Mouse (Mus musculus) limb, embryonic 13.5 days (tissue): ENCODE measurements around the gene Nsrp1. TPM values are rescaled to one million over a fixed set of nuclear protein-coding genes. Genes with fewer than 3 reads are reported as not detected.
"Not testable (repeated sequence)": the region's sequence is repeated elsewhere in the genome, so short reads cannot be mapped to it uniquely, and the experiment has no call there.

Experiments used
- ATAC-seq: fragments of 200-750 bp; cut with Nextera tagmentation; 2 replicates; pipeline ENCODE4 v1.8.0; 2017; ENCODE audit warnings: low read depth, moderate number of reproducible peaks, moderate TSS enrichment; ENCODE audit not compliant: low FRiP score
- H3K27ac ChIP-seq: fragments of 300-500 bp; sonication (generic); 2 replicates; pipeline ENCODE4 v1.5.1; 2015; ENCODE audit warnings: inconsistent platforms, mild to moderate bottlenecking, moderate library complexity
- H3K27me3 ChIP-seq: fragments of 300-500 bp; sonication (generic); 2 replicates; pipeline ENCODE4 v1.6.1; 2015; ENCODE audit warnings: mild to moderate bottlenecking, inconsistent platforms
- H3K36me3 ChIP-seq: fragments of 300-500 bp; sonication (generic); 2 replicates; pipeline ENCODE4 v1.6.1; 2015; ENCODE audit warnings: inconsistent platforms, mild to moderate bottlenecking, moderate library complexity
- H3K4me1 ChIP-seq: fragments of 300-500 bp; sonication (generic); 2 replicates; pipeline ENCODE4 v1.6.1; 2015; ENCODE audit warnings: inconsistent platforms
- H3K4me2 ChIP-seq: fragments of 300-500 bp; sonication (generic); replicated peaks from 2 replicates; pipeline ENCODE4 v1.6.1; 2015; ENCODE audit warnings: inconsistent platforms, mild to moderate bottlenecking, moderate library complexity
- H3K4me3 ChIP-seq: fragments of 300-500 bp; sonication (generic); 2 replicates; pipeline ENCODE4 v1.5.1; 2015; ENCODE audit warnings: moderate library complexity, mild to moderate bottlenecking, inconsistent platforms
- H3K9ac ChIP-seq: fragments of 300-500 bp; sonication (generic); 2 replicates; pipeline ENCODE4 v1.6.1; 2015; ENCODE audit warnings: mild to moderate bottlenecking, inconsistent platforms
- H3K9me3 ChIP-seq: fragments of 300-500 bp; sonication (generic); 2 replicates; pipeline ENCODE4 v1.6.1; 2016; ENCODE audit warnings: inconsistent platforms
- WGBS: fragments of 180-500 bp; shearing (Covaris S2); methylation state at CpG from one replicate; pipeline ENCODE4 v1.1.7; 2015; 5-methylcytosine and 5-hydroxymethylcytosine counted together
- polyA plus RNA-seq: library from polyadenylated mRNA; unstranded; fragments of >200 nt; fragmentation: Nextera tagmentation; extraction: Ambion mirVana; gene quantifications from 2 replicates; pipeline ENCODE4 v1.2.1, GENCODE M21; 2015

The Nsrp1 gene
- polyA plus RNA-seq, 1 experiment from 2014 or later, result 79.3 TPM

GRCm38 (mm10) chr11:77093208-77093607 lies 15.0 kb upstream of the Nsrp1 start:
- H3K27ac ChIP-seq, result no peak overlapping the region
- no peaks in the 10 kb centered on the region for H3K9me3 ChIP-seq
- peaks cover under 1% of the 10 kb centered on the region; the same call in 1 of the 2 replicates for H3K27me3 ChIP-seq
- H3K4me1 ChIP-seq, result peaks cover 10% of the 10 kb centered on the region; the same call in 1 of the 2 replicates
- H3K36me3 ChIP-seq, result no peaks in the 10 kb centered on the region
- 1% methylated on average over 11 of the region's 11 CpGs for WGBS
- H3K4me2 ChIP-seq, result peak overlapping the region; percentile 61
- peak overlapping the region; percentile 53 for H3K9ac ChIP-seq
- no peak for ATAC-seq
- peak overlapping the region; percentile 36 for H3K4me3 ChIP-seq

- Histone ChIP-seq H3K9ac (no peak overlapping the region), H3K27me3 (peaks cover 6% of the 10 kb centered on the region; the same call in 1 of the 2 replicates), H3K4me1 (peaks cover 5% of the 10 kb centered on the region; the same call in 1 of the 2 replicates), H3K36me3 (no peaks in the 10 kb centered on the region), H3K4me3 (no peak overlapping the region), H3K4me2 (no peak overlapping the region), H3K27ac (no peak overlapping the region), H3K9me3 (peaks cover 6% of the 10 kb centered on the region; the same call in 1 of the 2 replicates)
- 75% methylated on average over 2 of the region's 2 CpGs for WGBS
- ATAC-seq, result no peak
Measured at GRCm38 (mm10) chr11:77089162-77089561, 10.9 kb upstream of the Nsrp1 start.

GRCm38 (mm10) chr11:77087004-77087403 lies 8.8 kb upstream of the Nsrp1 start:
- H3K4me3 ChIP-seq, result no peak overlapping the region
- 87% methylated on average over 2 of the region's 2 CpGs for WGBS
- H3K36me3 ChIP-seq, result no peaks in the 10 kb centered on the region
- no peak overlapping the region for H3K4me2 ChIP-seq
- H3K27ac ChIP-seq, result no peak overlapping the region
- no peaks in the 10 kb centered on the region for H3K4me1 ChIP-seq
- no peak overlapping the region for H3K9ac ChIP-seq
- H3K9me3 ChIP-seq, result peaks cover 6% of the 10 kb centered on the region; the same call in 1 of the 2 replicates
- ATAC-seq, result no peak
- H3K27me3 ChIP-seq, result peaks cover 6% of the 10 kb centered on the region

GRCm38 (mm10) chr11:77084001-77084682 lies 5.9 kb upstream of the Nsrp1 start:
- Histone ChIP-seq H3K4me3 (no peak overlapping the region), H3K9ac (no peak overlapping the region), H3K4me2 (no peak overlapping the region), H3K9me3 (peaks cover 6% of the 10 kb centered on the region; the same call in 1 of the 2 replicates), H3K27ac (no peak overlapping the region), H3K27me3 (peaks cover 16% of the 10 kb centered on the region), H3K4me1 (no peaks in the 10 kb centered on the region), H3K36me3 (no peaks in the 10 kb centered on the region)
- ATAC-seq, result no peak
- WGBS, result 61% methylated on average over 5 of the region's 5 CpGs

DNA sequence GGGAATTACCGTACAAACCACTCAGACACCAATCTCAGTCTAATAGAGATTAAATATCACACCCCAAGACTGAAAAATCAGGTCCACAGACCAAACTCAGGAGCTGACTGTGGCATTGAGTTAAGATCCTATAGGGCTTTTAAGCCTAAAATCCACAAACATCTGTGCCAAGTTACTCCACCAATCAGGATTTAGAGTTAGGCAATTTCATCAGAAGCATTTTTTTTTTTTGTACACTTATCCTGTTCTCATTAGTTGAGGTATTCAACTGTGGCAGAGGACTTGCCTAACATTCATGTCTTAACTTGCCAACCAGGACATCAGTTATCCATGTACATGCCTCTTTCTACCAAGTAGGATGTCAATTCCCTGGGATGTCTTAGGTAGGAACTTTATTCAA lies 1.1 kb upstream of the Nsrp1 start:
- Histone ChIP-seq H3K27me3 (peaks cover 9% of the 10 kb centered on the region), H3K36me3 (peaks cover 16% of the 10 kb centered on the region), H3K9me3 (no peaks in the 10 kb centered on the region), H3K4me2 (no peak overlapping the region), H3K4me3 (no peak overlapping the region), H3K4me1 (peaks cover 8% of the 10 kb centered on the region; the same call in 1 of the 2 replicates), H3K9ac (no peak overlapping the region), H3K27ac (no peak overlapping the region)
- no peak for ATAC-seq
- 100% methylated on average over 1 of the region's 1 CpGs for WGBS

DNA sequence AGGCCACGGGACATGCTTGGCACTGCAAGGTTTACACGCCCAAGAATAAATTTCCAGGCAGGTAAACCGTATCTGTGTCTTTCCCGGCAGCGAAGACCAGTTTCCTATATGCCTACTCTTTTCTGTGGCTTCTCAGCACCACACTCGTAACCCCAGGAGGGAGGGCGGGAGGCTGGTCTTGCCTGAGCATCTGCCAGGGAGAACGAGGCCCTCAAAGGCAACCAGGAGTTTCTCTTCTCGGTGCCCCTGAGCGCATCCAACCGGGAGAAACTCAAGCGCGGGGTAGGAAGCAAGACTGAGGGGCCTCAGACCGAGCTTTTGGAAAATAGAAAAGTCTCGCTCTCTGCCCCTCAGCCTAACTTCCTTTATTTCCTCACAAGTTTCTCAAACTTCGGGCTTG lies 443 bp downstream of the Nsrp1 start:
- Histone ChIP-seq H3K4me1 (peaks cover 8% of the 10 kb centered on the region; the same call in 1 of the 2 replicates), H3K27me3 (peaks cover 9% of the 10 kb centered on the region), H3K4me2 (peak overlapping the region; percentile 92), H3K4me3 (peak overlapping the region; percentile 88), H3K36me3 (peaks cover 25% of the 10 kb centered on the region), H3K27ac (peak overlapping the region; percentile 88), H3K9ac (peak overlapping the region; percentile 89), H3K9me3 (no peaks in the 10 kb centered on the region)
- no peak for ATAC-seq
- 1% methylated on average over 16 of the region's 16 CpGs for WGBS

GRCm38 (mm10) chr11:77077331-77077730 lies 904 bp downstream of the Nsrp1 start:
- H3K27me3 ChIP-seq, ATAC-seq, H3K9me3 ChIP-seq, H3K27ac ChIP-seq, H3K4me1 ChIP-seq: not testable (repeated sequence)
- peaks cover 26% of the 10 kb centered on the region for H3K36me3 ChIP-seq
- peak overlapping the region; percentile 92 for H3K4me2 ChIP-seq
- peak overlapping the region; percentile 89 for H3K9ac ChIP-seq
- peak overlapping the region; percentile 88 for H3K4me3 ChIP-seq
- 60% methylated on average over 4 of the region's 4 CpGs for WGBS

GRCm38 (mm10) chr11:77070721-77071120 lies 7.5 kb downstream of the Nsrp1 start:
- no peak overlapping the region for H3K9ac ChIP-seq
- H3K4me3 ChIP-seq, result no peak overlapping the region
- no peak for ATAC-seq
- H3K9me3 ChIP-seq, result no peaks in the 10 kb centered on the region
- no peak overlapping the region for H3K4me2 ChIP-seq
- no peak overlapping the region for H3K27ac ChIP-seq
- H3K4me1 ChIP-seq, result no peaks in the 10 kb centered on the region
- H3K36me3 ChIP-seq, result peaks cover 42% of the 10 kb centered on the region
- H3K27me3 ChIP-seq, result no peaks in the 10 kb centered on the region
- WGBS, result 78% methylated on average over 4 of the region's 4 CpGs

DNA sequence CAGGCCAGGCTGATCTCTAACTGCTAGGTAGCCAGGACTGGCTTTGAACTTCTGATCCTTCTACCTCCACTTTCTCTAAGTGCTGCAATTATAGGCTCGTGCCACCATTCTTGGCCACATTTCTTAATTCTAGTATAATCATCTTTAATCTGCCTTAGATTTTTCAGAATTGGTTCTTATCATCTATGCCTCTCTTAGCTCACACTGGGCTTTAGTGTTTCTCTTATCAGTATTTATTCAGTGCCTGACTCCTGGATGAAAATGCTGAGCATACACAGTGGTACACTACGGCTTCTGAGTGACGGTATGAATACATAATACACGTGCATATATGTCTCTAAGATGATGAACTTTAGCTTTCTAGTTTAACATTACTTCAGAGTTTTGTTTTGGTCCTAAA lies 9.4 kb downstream of the Nsrp1 start:
- Histone ChIP-seq H3K36me3 (peaks cover 27% of the 10 kb centered on the region), H3K4me2 (no peak overlapping the region), H3K27me3 (no peaks in the 10 kb centered on the region), H3K27ac (no peak overlapping the region), H3K4me1 (no peaks in the 10 kb centered on the region), H3K4me3 (no peak overlapping the region), H3K9me3 (no peaks in the 10 kb centered on the region), H3K9ac (no peak overlapping the region)
- WGBS, result 93% methylated on average over 4 of the region's 4 CpGs
- ATAC-seq, result no peak

DNA sequence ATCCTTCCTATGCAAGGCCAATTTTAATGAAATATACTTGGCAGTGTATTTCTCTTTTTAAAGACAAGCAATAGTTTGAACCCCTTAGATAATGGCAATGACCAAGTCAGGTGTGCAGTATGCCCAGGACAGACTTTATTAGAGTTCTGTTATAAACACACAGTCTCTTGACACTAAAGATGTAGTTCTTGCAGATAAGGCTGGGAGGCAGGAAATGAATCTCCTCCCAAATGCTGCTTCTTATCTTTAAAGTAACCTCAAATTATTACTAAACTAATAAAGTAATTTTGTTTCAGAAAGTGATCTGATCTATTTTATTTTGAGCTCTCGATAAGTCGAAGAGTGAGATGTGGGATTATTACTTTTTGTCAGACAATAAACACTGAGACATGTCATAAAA lies 14.8 kb downstream of the Nsrp1 start:
- Histone ChIP-seq H3K36me3 (peaks cover 8% of the 10 kb centered on the region), H3K27ac (no peak overlapping the region), H3K4me2 (no peak overlapping the region), H3K9me3 (no peaks in the 10 kb centered on the region), H3K27me3 (no peaks in the 10 kb centered on the region), H3K4me3 (no peak overlapping the region), H3K4me1 (no peaks in the 10 kb centered on the region), H3K9ac (no peak overlapping the region)
- no peak for ATAC-seq
- WGBS, result 93% methylated on average over 2 of the region's 2 CpGs

GRCm38 (mm10) chr11:77061951-77062350 lies 16.3 kb downstream of the Nsrp1 start:
- H3K27me3 ChIP-seq, result no peaks in the 10 kb centered on the region
- H3K4me3 ChIP-seq, result no peak overlapping the region
- no peak overlapping the region for H3K4me2 ChIP-seq
- peaks cover 8% of the 10 kb centered on the region for H3K36me3 ChIP-seq
- no peak overlapping the region for H3K9ac ChIP-seq
- ATAC-seq, result no peak
- H3K9me3 ChIP-seq, result no peaks in the 10 kb centered on the region
- no peaks in the 10 kb centered on the region for H3K4me1 ChIP-seq
- no peak overlapping the region for H3K27ac ChIP-seq
- WGBS, result 58% methylated on average over 5 of the region's 5 CpGs

DNA sequence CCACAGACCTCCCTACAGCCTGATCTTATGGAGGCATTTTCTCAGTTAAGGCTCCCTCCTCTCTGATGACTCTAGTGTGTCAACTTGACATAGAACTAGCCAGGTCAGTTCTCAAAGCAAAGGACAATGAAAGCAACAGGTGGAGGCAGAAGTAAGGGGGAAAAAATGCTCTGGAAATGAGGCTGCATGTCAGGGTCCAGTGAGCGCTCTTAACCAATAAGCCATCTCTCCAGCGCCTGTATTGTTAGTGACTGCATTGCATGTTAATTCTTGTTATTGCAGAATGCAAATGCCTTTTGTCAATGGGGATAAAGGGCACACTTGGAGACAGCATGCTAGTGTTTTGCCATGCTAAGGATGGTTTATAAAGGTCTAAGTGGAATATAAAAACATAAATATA lies 35.4 kb downstream of the Nsrp1 start:
- H3K4me2 ChIP-seq, result no peak overlapping the region
- H3K36me3 ChIP-seq, result peaks cover 28% of the 10 kb centered on the region
- no peaks in the 10 kb centered on the region for H3K9me3 ChIP-seq
- no peak for ATAC-seq
- no peak overlapping the region for H3K27ac ChIP-seq
- no peaks in the 10 kb centered on the region for H3K4me1 ChIP-seq
- 85% methylated on average over 2 of the region's 2 CpGs for WGBS
- H3K27me3 ChIP-seq, result no peaks in the 10 kb centered on the region
- no peak overlapping the region for H3K9ac ChIP-seq
- no peak overlapping the region for H3K4me3 ChIP-seq

DNA sequence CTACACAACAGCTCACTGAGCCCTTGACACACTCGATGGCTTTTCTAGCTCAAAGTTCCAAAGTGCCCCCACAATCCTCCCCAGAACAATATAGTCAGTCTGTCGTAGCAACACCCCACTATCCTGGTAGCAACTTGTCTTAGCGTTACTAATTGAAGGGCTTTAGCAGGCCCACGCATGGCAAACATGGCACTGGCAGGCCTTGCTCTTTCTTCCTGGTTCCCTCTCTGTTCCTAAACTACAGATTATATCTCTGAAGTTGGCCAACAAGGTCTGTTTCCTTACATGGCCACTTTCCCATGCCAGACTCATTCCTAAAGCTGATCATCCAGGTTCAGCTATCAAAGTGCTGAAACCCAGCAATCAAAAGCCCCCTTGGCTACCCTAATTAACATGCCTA lies 36.3 kb downstream of the Nsrp1 start:
- ATAC-seq, result no peak
- Histone ChIP-seq H3K27me3 (no peaks in the 10 kb centered on the region), H3K4me3 (no peak overlapping the region), H3K36me3 (peaks cover 24% of the 10 kb centered on the region), H3K4me1 (no peaks in the 10 kb centered on the region), H3K9ac (no peak overlapping the region), H3K9me3 (no peaks in the 10 kb centered on the region), H3K4me2 (no peak overlapping the region), H3K27ac (no peak overlapping the region)
- 92% methylated on average over 4 of the region's 4 CpGs for WGBS
